9 mouse cellular contexts compared by ENCODE assay signal in genomic region chr14:50784391-50785250, GRCm38 (mm10). TPM values are rescaled to one million over a fixed set of nuclear protein-coding genes. Genes with fewer than 3 reads are reported as not detected.
A peak's percentile ranks its signal among the peaks of the same experiment; 100 is the strongest.
DNase-seq lines count a peak whose midpoint lies in the region; ATAC-seq and TF ChIP-seq lines count a peak whose summit lies in the region.
"Had no signal": no experiment of that assay in that cellular context is flagged by ENCODE, and none has a peak within 500 bp of the region (broad histone marks: within the 10 kb centered on the region; RNA-seq: fewer than 3 reads in every experiment).

No protein-coding gene starts in this region.

- no peak for DNase-seq in kidney, adult 11 months
- peak; percentile 15 for DNase-seq in adipocyte (ENCODE audit: low spot score)
- DNase-seq in heart, postnatal 0 days (ENCODE audit: low spot score): peak; percentile 11
- DNase-seq in lung, postnatal 0 days (ENCODE audit: low spot score): no peak
- no peak for DNase-seq in urinary bladder, postnatal 14 days (ENCODE audit: low spot score)
- no peak for DNase-seq in right cerebral cortex, adult 2 months (ENCODE audit: low spot score in 2 of 2)
- no peak for DNase-seq in urinary bladder, postnatal 4 days (ENCODE audit: low spot score in 2 of 2)

- no peak for TF ChIP-seq CTCF in heart, postnatal 0 days (IDR thresholded peaks at IDR 0.05; ENCODE audit: low read depth)
- no peak for TF ChIP-seq CTCF in lung, postnatal 0 days (IDR thresholded peaks at IDR 0.05)

- peaks cover 4% of the 10 kb centered on the region; the same call in 1 of the 2 replicates for H3K36me3 ChIP-seq in kidney, embryonic 14.5 days (ENCODE audit: control insufficient read depth, insufficient read depth, low read length)
- peaks cover 13% of the 10 kb centered on the region; the same call in 1 of the 2 replicates for H3K36me3 ChIP-seq in heart, postnatal 0 days (replicated peaks; ENCODE audit: control insufficient read depth, insufficient read depth, low read length)
- H3K36me3 ChIP-seq in lung, postnatal 0 days (ENCODE audit: insufficient read depth, low read length): 0 out of 2 replicates have a peak, but pooled peaks cover 2% of the 10 kb centered on the region

- WGBS in kidney, embryonic 14.5 days: 23% methylated on average over 16 of the region's 16 CpGs
- 19% methylated on average over 16 of the region's 16 CpGs for WGBS in heart, postnatal 0 days
- 20% methylated on average over 16 of the region's 16 CpGs for WGBS in lung, postnatal 0 days

- H3K9ac ChIP-seq in kidney, embryonic 14.5 days (ENCODE audit: low read depth, low read length): peak overlapping the region; percentile 78
- peak overlapping the region; percentile 69 for H3K9ac ChIP-seq in heart, postnatal 0 days (replicated peaks; ENCODE audit: low read depth, low read length)
- peak overlapping the region; percentile 44 for H3K9ac ChIP-seq in lung, postnatal 0 days (replicated peaks; ENCODE audit: low read depth)

- peak overlapping the region; percentile 69 for H3K4me2 ChIP-seq in kidney, embryonic 14.5 days (replicated peaks; ENCODE audit: low read depth, low read length)
- peak overlapping the region; percentile 70 for H3K4me2 ChIP-seq in heart, postnatal 0 days (ENCODE audit: low read depth, low read length)
- peak overlapping the region; percentile 64 for H3K4me2 ChIP-seq in lung, postnatal 0 days (replicated peaks; ENCODE audit: low read depth, low read length)

- ATAC-seq in kidney, embryonic 14.5 days (ENCODE audit: low FRiP score, low TSS enrichment): no peak
- no peak for ATAC-seq in heart, postnatal 0 days (ENCODE audit: insufficient read depth, low read depth)
- ATAC-seq in lung, postnatal 0 days: no peak

- no peaks in the 10 kb centered on the region for H3K9me3 ChIP-seq in kidney, embryonic 14.5 days (ENCODE audit: control insufficient read depth, low read length)
- no peaks in the 10 kb centered on the region for H3K9me3 ChIP-seq in heart, postnatal 0 days (replicated peaks; ENCODE audit: control insufficient read depth, low read length)
- H3K9me3 ChIP-seq in lung, postnatal 0 days (ENCODE audit: low read length): no peaks in the 10 kb centered on the region

- TF ChIP-seq EP300 in heart, postnatal 0 days (IDR thresholded peaks at IDR 0.05; ENCODE audit: low read depth): no peak
- TF ChIP-seq EP300 in lung, postnatal 0 days (IDR thresholded peaks at IDR 0.05): no peak

- H3K27ac ChIP-seq in kidney, embryonic 14.5 days (ENCODE audit: low read depth, low read length): 0 out of 2 replicates have a peak overlapping the region, but pooled peaks have one; percentile 30
- H3K27ac ChIP-seq in heart, postnatal 0 days (ENCODE audit: low read depth): peak overlapping the region; percentile 67
- peak overlapping the region; percentile 71 for H3K27ac ChIP-seq in lung, postnatal 0 days (ENCODE audit: low read length)

- peak overlapping the region; percentile 84 for H3K4me3 ChIP-seq in kidney, embryonic 14.5 days (ENCODE audit: low read length)
- H3K4me3 ChIP-seq in heart, postnatal 0 days (ENCODE audit: low read depth, low read length): peak overlapping the region; percentile 86
- peak overlapping the region; percentile 88 for H3K4me3 ChIP-seq in lung, postnatal 0 days (ENCODE audit: low read depth, low read length)

- 0 out of 2 replicates have a peak, but pooled peaks cover 3% of the 10 kb centered on the region for H3K4me1 ChIP-seq in kidney, embryonic 14.5 days (ENCODE audit: control insufficient read depth, insufficient read depth, low read length)
- H3K4me1 ChIP-seq in heart, postnatal 0 days (ENCODE audit: control insufficient read depth, insufficient read depth): peaks cover 6% of the 10 kb centered on the region
- H3K4me1 ChIP-seq in lung, postnatal 0 days (ENCODE audit: insufficient read depth, low read depth, low read length): no peaks in the 10 kb centered on the region; the same call in 1 of the 2 replicates

- H3K27me3 ChIP-seq in kidney, embryonic 14.5 days (ENCODE audit: control insufficient read depth, insufficient read depth, low read length): no peaks in the 10 kb centered on the region
- no peaks in the 10 kb centered on the region for H3K27me3 ChIP-seq in heart, postnatal 0 days (ENCODE audit: control insufficient read depth, insufficient read depth, low read length)
- H3K27me3 ChIP-seq in lung, postnatal 0 days (replicated peaks; ENCODE audit: insufficient read depth, low read length): no peaks in the 10 kb centered on the region

RNA-seq across cellular contexts. Expression of gene Ttc5, which starts 0.7 kb away (rescaled TPM):
- 83.3 and 86.6 TPM in 2 replicates for polyA plus RNA-seq in kidney, embryonic 14.5 days (2014; fragmentation: Nextera tagmentation; extraction: Ambion mirVana)
- total RNA-seq in heart, postnatal 0 days (2014; rRNA removed; ENCODE audit: low replicate concordance): 31.0 and 69.1 TPM in 2 replicates
- 30.9 and 31.9 TPM in 2 replicates for polyA plus RNA-seq in heart, postnatal 0 days (2015; fragmentation: Nextera tagmentation; extraction: Ambion mirVana)
- polyA plus RNA-seq in lung, postnatal 0 days (2015; fragmentation: Nextera tagmentation; extraction: Ambion mirVana): 45.6 and 47.0 TPM in 2 replicates

RNA-seq across cellular contexts. Expression of gene Ccnb1ip1, which starts 22.9 kb away (rescaled TPM):
- not detected in 2 replicates for polyA plus RNA-seq in kidney, embryonic 14.5 days (2014; fragmentation: Nextera tagmentation; extraction: Ambion mirVana)
- total RNA-seq in heart, postnatal 0 days (2014; rRNA removed; ENCODE audit: low replicate concordance): not detected in 2 replicates
- polyA plus RNA-seq in heart, postnatal 0 days (2015; fragmentation: Nextera tagmentation; extraction: Ambion mirVana): not detected in 2 replicates
- not detected in 2 replicates for polyA plus RNA-seq in lung, postnatal 0 days (2015; fragmentation: Nextera tagmentation; extraction: Ambion mirVana)
- polyA plus RNA-seq: brain, embryonic 14.5 days had no signal

RNA-seq across cellular contexts. Expression of gene Parp2, which starts 23.0 kb away (rescaled TPM):
- polyA plus RNA-seq in kidney, embryonic 14.5 days (2014; fragmentation: Nextera tagmentation; extraction: Ambion mirVana): 75.8 and 75.9 TPM in 2 replicates
- 10.7 and 11.2 TPM in 2 replicates for total RNA-seq in heart, postnatal 0 days (2014; rRNA removed; ENCODE audit: low replicate concordance)
- 20.4 and 24.4 TPM in 2 replicates for polyA plus RNA-seq in heart, postnatal 0 days (2015; fragmentation: Nextera tagmentation; extraction: Ambion mirVana)
- 27.6 and 33.7 TPM in 2 replicates for polyA plus RNA-seq in lung, postnatal 0 days (2015; fragmentation: Nextera tagmentation; extraction: Ambion mirVana)

RNA-seq across cellular contexts. Expression of gene Olfr749, which starts 39.7 kb away (rescaled TPM):
- not detected in 2 replicates for polyA plus RNA-seq in kidney, embryonic 14.5 days (2014; fragmentation: Nextera tagmentation; extraction: Ambion mirVana)
- not detected in 2 replicates for total RNA-seq in heart, postnatal 0 days (2014; rRNA removed; ENCODE audit: low replicate concordance)
- polyA plus RNA-seq in heart, postnatal 0 days (2015; fragmentation: Nextera tagmentation; extraction: Ambion mirVana): not detected in 2 replicates
- polyA plus RNA-seq in lung, postnatal 0 days (2015; fragmentation: Nextera tagmentation; extraction: Ambion mirVana): not detected in 2 replicates
- polyA plus RNA-seq: brain, embryonic 14.5 days had no signal

Comparison
In these comparisons a context has a peak if more than half of its experiments do, and no peak if none do; other contexts are left out.
1. DNase-seq: peak in adipocyte (single experiment) and heart, postnatal 0 days (single experiment); none in kidney, adult 11 months (single experiment), lung, postnatal 0 days (single experiment), urinary bladder, postnatal 14 days (single experiment), right cerebral cortex, adult 2 months (0 of 2) and urinary bladder, postnatal 4 days (0 of 2).
2. Peak in every context shown above with its lines, with median percentiles within 50 percentile points of each other: H3K27ac ChIP-seq, H3K4me2 ChIP-seq, H3K4me3 ChIP-seq and H3K9ac ChIP-seq.